Mouse (Mus musculus) embryonic facial prominence, embryonic 11.5 days (tissue): ENCODE results near the gene Mast3. TPM values are rescaled to one million over a fixed set of nuclear protein-coding genes. Genes with fewer than 3 reads are reported as not detected.

Source experiments
- ATAC-seq: fragments of 200-750 bp; cut with Nextera tagmentation; replicated peaks from 2 replicates; pipeline ENCODE4 v1.8.0; 2017; ENCODE audit warnings: low read depth; ENCODE audit not compliant: insufficient number of reproducible peaks, low FRiP score, low TSS enrichment
- DNase-seq: peaks from one replicate; pipeline ENCODE4 v3.0.0-alpha.2; 2015; ENCODE audit warnings: low spot score
- H3K27ac ChIP-seq: fragments of 300-500 bp; sonication (generic); replicated peaks from 2 replicates; pipeline ENCODE4 v1.5.1; 2014; ENCODE audit warnings: mild to moderate bottlenecking, low read depth, low read length, control low read depth
- H3K27me3 ChIP-seq: fragments of 300-500 bp; sonication (generic); 2 replicates; pipeline ENCODE4 v1.6.1; 2014; ENCODE audit warnings: mild to moderate bottlenecking, low read length, moderate library complexity, mixed read lengths; ENCODE audit not compliant: control insufficient read depth, insufficient read depth
- H3K36me3 ChIP-seq: fragments of 300-500 bp; sonication (generic); replicated peaks from 2 replicates; pipeline ENCODE4 v1.6.1; 2014; ENCODE audit warnings: low read depth, mild to moderate bottlenecking, low read length, moderate library complexity, mixed read lengths; ENCODE audit not compliant: control insufficient read depth, insufficient read depth
- H3K4me1 ChIP-seq: fragments of 300-500 bp; sonication (generic); 2 replicates; pipeline ENCODE4 v1.6.1; 2014; ENCODE audit warnings: low read length, mixed read lengths; ENCODE audit not compliant: control insufficient read depth, insufficient read depth
- H3K4me2 ChIP-seq: fragments of 300-500 bp; sonication (generic); 2 replicates; pipeline ENCODE4 v1.6.1; 2014; ENCODE audit warnings: low read depth, mild to moderate bottlenecking, control low read depth, low read length, moderate library complexity
- H3K4me3 ChIP-seq: fragments of 300-500 bp; sonication (generic); 2 replicates; pipeline ENCODE4 v1.5.1; 2014; ENCODE audit warnings: low read depth, low read length, control low read depth
- H3K9ac ChIP-seq: fragments of 300-500 bp; sonication (generic); replicated peaks from 2 replicates; pipeline ENCODE4 v1.6.1; 2014; ENCODE audit warnings: mild to moderate bottlenecking, control low read depth, low read length
- H3K9me3 ChIP-seq: fragments of 300-500 bp; sonication (generic); replicated peaks from 2 replicates; pipeline ENCODE4 v1.6.1; 2016; ENCODE audit warnings: mild to moderate bottlenecking, low read length, inconsistent platforms, mixed read lengths; ENCODE audit not compliant: control insufficient read depth
- WGBS: fragments of 180-500 bp; shearing (Covaris S2); extraction: QIAGEN DNeasy Blood & Tissue Kit; methylation state at CpG from one replicate; pipeline ENCODE4 v1.1.7; 2014; 5-methylcytosine and 5-hydroxymethylcytosine counted together
- polyA plus RNA-seq: library from polyadenylated mRNA; unstranded; fragments of >200 nt; fragmentation: Nextera tagmentation; extraction: Ambion mirVana; gene quantifications from 2 replicates; pipeline ENCODE4 v1.2.1, GENCODE M21; 2014

Mast3 gene
- polyA plus RNA-seq = 8.3 and 9.7 TPM in 2 replicates

GRCm38 (mm10) chr8:70804481-70805206 is at the start of gene Mast3:
Mast3 (minus strand) TSS chr8:70805054.
- Histone ChIP-seq H3K4me1 (no peaks in the 10 kb centered on the region; the same call in 1 of the 2 replicates), H3K27ac (no peak within 1 kb of the TSS), H3K27me3 (peaks cover 25% of the 10 kb centered on the region), H3K9ac (peak within 1 kb of the TSS; percentile 32), H3K9me3 (no peaks in the 10 kb centered on the region), H3K4me2 (peak within 1 kb of the TSS; percentile 79), H3K36me3 (no peaks in the 10 kb centered on the region), H3K4me3 (peak within 1 kb of the TSS; percentile 42)
- 1% methylated on average over 45 of the region's 45 CpGs for WGBS
- DNase-seq (peak; percentile 90), ATAC-seq (peak; percentile 82)

- H3K4me1 ChIP-seq = no peaks in the 10 kb centered on the region; the same call in 1 of the 2 replicates
- H3K4me2 ChIP-seq = no peak overlapping the region
- no peaks in the 10 kb centered on the region for H3K36me3 ChIP-seq
- no peak overlapping the region for H3K9ac ChIP-seq
- no peaks in the 10 kb centered on the region for H3K27me3 ChIP-seq
- whole genome bisulfite sequencing = 88% methylated on average over 2 of the region's 2 CpGs
- no peak overlapping the region for H3K27ac ChIP-seq
- H3K4me3 ChIP-seq = no peak overlapping the region
- ATAC-seq = no peak
- H3K9me3 ChIP-seq = no peaks in the 10 kb centered on the region
- DNase-seq = no peak
These were observed 49.0 kb upstream of the Mast3 start for GRCm38 (mm10) chr8:70853863-70854262.

GRCm38 (mm10) chr8:70852595-70853231 is 47.9 kb upstream of the Mast3 start:
- 90% methylated on average over 41 of the region's 41 CpGs for WGBS
- DNase-seq (no peak), ATAC-seq (no peak)
- no peaks in the 10 kb centered on the region for H3K9me3 ChIP-seq
- H3K4me3 ChIP-seq = no peak overlapping the region
- no peaks in the 10 kb centered on the region for H3K27me3 ChIP-seq
- no peak overlapping the region for H3K4me2 ChIP-seq
- no peaks in the 10 kb centered on the region for H3K36me3 ChIP-seq
- no peaks in the 10 kb centered on the region; the same call in 1 of the 2 replicates for H3K4me1 ChIP-seq
- no peak overlapping the region for H3K27ac ChIP-seq
- no peak overlapping the region for H3K9ac ChIP-seq

GRCm38 (mm10) chr8:70851837-70852236 is 47.0 kb upstream of the Mast3 start:
- H3K4me3 ChIP-seq = no peak overlapping the region
- no peaks in the 10 kb centered on the region for H3K27me3 ChIP-seq
- no peak overlapping the region for H3K9ac ChIP-seq
- H3K27ac ChIP-seq = no peak overlapping the region
- 61% methylated on average over 6 of the region's 6 CpGs for WGBS
- no peaks in the 10 kb centered on the region for H3K4me1 ChIP-seq
- no peaks in the 10 kb centered on the region for H3K9me3 ChIP-seq
- H3K36me3 ChIP-seq = no peaks in the 10 kb centered on the region
- DNase-seq = no peak
- no peak for ATAC-seq
- H3K4me2 ChIP-seq = no peak overlapping the region

GRCm38 (mm10) chr8:70850947-70851346 is 46.1 kb upstream of the Mast3 start:
- no peaks in the 10 kb centered on the region for H3K27me3 ChIP-seq
- H3K9ac ChIP-seq = no peak overlapping the region
- no peak overlapping the region for H3K4me3 ChIP-seq
- H3K27ac ChIP-seq = no peak overlapping the region
- H3K4me2 ChIP-seq = no peak overlapping the region
- 85% methylated on average over 4 of the region's 4 CpGs for WGBS
- H3K4me1 ChIP-seq = no peaks in the 10 kb centered on the region
- no peak for ATAC-seq
- DNase-seq = no peak
- H3K9me3 ChIP-seq = no peaks in the 10 kb centered on the region
- no peaks in the 10 kb centered on the region for H3K36me3 ChIP-seq

- Histone ChIP-seq H3K4me1 (no peaks in the 10 kb centered on the region), H3K27ac (no peak overlapping the region), H3K4me2 (no peak overlapping the region), H3K9ac (no peak overlapping the region), H3K9me3 (no peaks in the 10 kb centered on the region), H3K27me3 (no peaks in the 10 kb centered on the region), H3K4me3 (no peak overlapping the region), H3K36me3 (no peaks in the 10 kb centered on the region)
- ATAC-seq (no peak), DNase-seq (no peak)
- WGBS = 77% methylated on average over 7 of the region's 7 CpGs
These were observed 45.4 kb upstream of the Mast3 start for GRCm38 (mm10) chr8:70850132-70850845.

- ATAC-seq (no peak), DNase-seq (no peak)
- Histone ChIP-seq H3K27ac (no peak overlapping the region), H3K4me1 (no peaks in the 10 kb centered on the region), H3K4me3 (no peak overlapping the region), H3K36me3 (no peaks in the 10 kb centered on the region), H3K9me3 (no peaks in the 10 kb centered on the region), H3K4me2 (no peak overlapping the region), H3K27me3 (no peaks in the 10 kb centered on the region), H3K9ac (no peak overlapping the region)
- 84% methylated on average over 3 of the region's 3 CpGs for WGBS
These were observed 44.6 kb upstream of the Mast3 start for GRCm38 (mm10) chr8:70849333-70849990.
